Mouse (Mus musculus): ENCODE measurements at regions not wholly inside any gene's neighbourhood (a gene's known extent, or its start where the extent isn't known, plus 50 kb on each side); places are given as distances from the start of the nearest gene placed in this dataset.
"Not testable (repeated sequence)": the region's sequence is repeated elsewhere in the genome, so short reads cannot be mapped to it uniquely, and the experiment has no call there.

- no peak for ATAC-seq (ENCODE audit: low read depth)
- H3K27ac ChIP-seq (ENCODE audit: low read length), result no peak overlapping the region
- WGBS (ENCODE audit: insufficient replicate concordance), result 38% methylated on average over 12 of the region's 12 CpGs
- no peak overlapping the region for H3K4me3 ChIP-seq (ENCODE audit: low read depth, low read length)
- H3K4me1 ChIP-seq (ENCODE audit: control insufficient read depth, low read depth, low read length), result no peaks in the 10 kb centered on the region
- H3K9me3 ChIP-seq (replicated peaks; ENCODE audit: control insufficient read depth, low read length), result no peaks in the 10 kb centered on the region
- H3K9ac ChIP-seq (ENCODE audit: low read depth, low read length), result no peak overlapping the region
- no peaks in the 10 kb centered on the region for H3K27me3 ChIP-seq (ENCODE audit: control insufficient read depth, insufficient read depth, low read depth, low read length)
- no peaks in the 10 kb centered on the region for H3K36me3 ChIP-seq (ENCODE audit: control insufficient read depth, insufficient read depth)
- H3K4me2 ChIP-seq (ENCODE audit: low read depth, low read length), result no peak overlapping the region
Measured at GRCm38 (mm10) chr2:17946047-17946446, 50.7 kb downstream of the H2al2a start.

- Histone ChIP-seq H3K27ac (ENCODE audit: low read length) (no peak overlapping the region), H3K4me3 (ENCODE audit: low read depth, low read length) (no peak overlapping the region), H3K9ac (ENCODE audit: low read depth, low read length) (no peak overlapping the region), H3K36me3 (ENCODE audit: control insufficient read depth, insufficient read depth) (no peaks in the 10 kb centered on the region), H3K9me3 (replicated peaks; ENCODE audit: control insufficient read depth, low read length) (no peaks in the 10 kb centered on the region), H3K4me1 (ENCODE audit: control insufficient read depth, low read depth, low read length) (no peaks in the 10 kb centered on the region), H3K27me3 (ENCODE audit: control insufficient read depth, insufficient read depth, low read depth, low read length) (no peaks in the 10 kb centered on the region), H3K4me2 (ENCODE audit: low read depth, low read length) (no peak overlapping the region)
- WGBS (ENCODE audit: insufficient replicate concordance), result 60% methylated on average over 7 of the region's 7 CpGs
- no peak for ATAC-seq (ENCODE audit: low read depth)
Measured at GRCm38 (mm10) chr2:17945369-17945915, 51.3 kb downstream of the H2al2a start.

- Histone ChIP-seq H3K36me3 (ENCODE audit: control insufficient read depth, insufficient read depth) (no peaks in the 10 kb centered on the region), H3K27ac (ENCODE audit: low read length) (no peak overlapping the region), H3K9me3 (replicated peaks; ENCODE audit: control insufficient read depth, low read length) (no peaks in the 10 kb centered on the region), H3K9ac (ENCODE audit: low read depth, low read length) (no peak overlapping the region), H3K27me3 (ENCODE audit: control insufficient read depth, insufficient read depth, low read depth, low read length) (no peaks in the 10 kb centered on the region), H3K4me2 (ENCODE audit: low read depth, low read length) (no peak overlapping the region), H3K4me3 (ENCODE audit: low read depth, low read length) (no peak overlapping the region), H3K4me1 (ENCODE audit: control insufficient read depth, low read depth, low read length) (no peaks in the 10 kb centered on the region)
- ATAC-seq (ENCODE audit: low read depth), result no peak
- 69% methylated on average over 11 of the region's 11 CpGs for WGBS (ENCODE audit: insufficient replicate concordance)
Measured at GRCm38 (mm10) chr2:17943506-17943905, 53.3 kb downstream of the H2al2a start.

- Histone ChIP-seq H3K4me2 (ENCODE audit: low read depth, low read length) (no peak overlapping the region), H3K27me3 (ENCODE audit: control insufficient read depth, insufficient read depth, low read depth, low read length) (no peaks in the 10 kb centered on the region), H3K36me3 (ENCODE audit: control insufficient read depth, insufficient read depth) (no peaks in the 10 kb centered on the region), H3K4me3 (ENCODE audit: low read depth, low read length) (no peak overlapping the region), H3K27ac (ENCODE audit: low read length) (no peak overlapping the region), H3K4me1 (ENCODE audit: control insufficient read depth, low read depth, low read length) (no peaks in the 10 kb centered on the region), H3K9me3 (replicated peaks; ENCODE audit: control insufficient read depth, low read length) (no peaks in the 10 kb centered on the region), H3K9ac (ENCODE audit: low read depth, low read length) (no peak overlapping the region)
- no peak for ATAC-seq (ENCODE audit: low read depth)
- WGBS (ENCODE audit: insufficient replicate concordance), result 41% methylated on average over 8 of the region's 8 CpGs
Measured at GRCm38 (mm10) chr2:17942528-17943387, 54.0 kb downstream of the H2al2a start.

GRCm38 (mm10) chr2:17941921-17942320 is 54.8 kb downstream of the H2al2a start:
- Histone ChIP-seq H3K27ac (ENCODE audit: low read length) (no peak overlapping the region), H3K9me3 (replicated peaks; ENCODE audit: control insufficient read depth, low read length) (no peaks in the 10 kb centered on the region), H3K27me3 (ENCODE audit: control insufficient read depth, insufficient read depth, low read depth, low read length) (no peaks in the 10 kb centered on the region), H3K4me2 (ENCODE audit: low read depth, low read length) (no peak overlapping the region), H3K36me3 (ENCODE audit: control insufficient read depth, insufficient read depth) (no peaks in the 10 kb centered on the region), H3K9ac (ENCODE audit: low read depth, low read length) (no peak overlapping the region), H3K4me3 (ENCODE audit: low read depth, low read length) (no peak overlapping the region), H3K4me1 (ENCODE audit: control insufficient read depth, low read depth, low read length) (no peaks in the 10 kb centered on the region)
- no peak for ATAC-seq (ENCODE audit: low read depth)
- WGBS (ENCODE audit: insufficient replicate concordance), result 76% methylated on average over 6 of the region's 6 CpGs

- not testable (repeated sequence) for H3K4me3 ChIP-seq (ENCODE audit: low read depth, low read length); H3K9ac ChIP-seq (ENCODE audit: low read depth, low read length); ATAC-seq (ENCODE audit: low read depth); H3K27me3 ChIP-seq (ENCODE audit: control insufficient read depth, insufficient read depth, low read depth, low read length); H3K9me3 ChIP-seq (replicated peaks; ENCODE audit: control insufficient read depth, low read length); H3K27ac ChIP-seq (ENCODE audit: low read length); H3K4me1 ChIP-seq (ENCODE audit: control insufficient read depth, low read depth, low read length); H3K4me2 ChIP-seq (ENCODE audit: low read depth, low read length); H3K36me3 ChIP-seq (ENCODE audit: control insufficient read depth, insufficient read depth)
- 52% methylated on average over 13 of the region's 16 CpGs for WGBS (ENCODE audit: insufficient replicate concordance)
Measured at GRCm38 (mm10) chr2:17939857-17940848, 56.6 kb downstream of the H2al2a start.

- H3K36me3 ChIP-seq (ENCODE audit: control insufficient read depth, insufficient read depth), result no peaks in the 10 kb centered on the region
- H3K9me3 ChIP-seq (replicated peaks; ENCODE audit: control insufficient read depth, low read length), result no peaks in the 10 kb centered on the region
- no peak overlapping the region for H3K9ac ChIP-seq (ENCODE audit: low read depth, low read length)
- no peaks in the 10 kb centered on the region for H3K27me3 ChIP-seq (ENCODE audit: control insufficient read depth, insufficient read depth, low read depth, low read length)
- H3K4me3 ChIP-seq (ENCODE audit: low read depth, low read length), result no peak overlapping the region
- no peak for ATAC-seq (ENCODE audit: low read depth)
- WGBS (ENCODE audit: insufficient replicate concordance), result 66% methylated on average over 4 of the region's 4 CpGs
- H3K27ac ChIP-seq (ENCODE audit: low read length), result no peak overlapping the region
- no peaks in the 10 kb centered on the region for H3K4me1 ChIP-seq (ENCODE audit: control insufficient read depth, low read depth, low read length)
- no peak overlapping the region for H3K4me2 ChIP-seq (ENCODE audit: low read depth, low read length)
Measured at GRCm38 (mm10) chr2:17939183-17939856, 57.4 kb downstream of the H2al2a start.

GRCm38 (mm10) chr2:17936527-17937139 is 60.1 kb downstream of the H2al2a start:
- H3K4me3 ChIP-seq (ENCODE audit: low read depth, low read length), result no peak overlapping the region
- no peaks in the 10 kb centered on the region for H3K4me1 ChIP-seq (ENCODE audit: control insufficient read depth, low read depth, low read length)
- H3K9me3 ChIP-seq (replicated peaks; ENCODE audit: control insufficient read depth, low read length), result no peaks in the 10 kb centered on the region
- no peaks in the 10 kb centered on the region for H3K27me3 ChIP-seq (ENCODE audit: control insufficient read depth, insufficient read depth, low read depth, low read length)
- ATAC-seq (ENCODE audit: low read depth), result no peak
- no peak overlapping the region for H3K27ac ChIP-seq (ENCODE audit: low read length)
- no peaks in the 10 kb centered on the region for H3K36me3 ChIP-seq (ENCODE audit: control insufficient read depth, insufficient read depth)
- H3K9ac ChIP-seq (ENCODE audit: low read depth, low read length), result no peak overlapping the region
- 34% methylated on average over 4 of the region's 4 CpGs for WGBS (ENCODE audit: insufficient replicate concordance)
- no peak overlapping the region for H3K4me2 ChIP-seq (ENCODE audit: low read depth, low read length)
